Mouse (Mus musculus): ENCODE measurements around the gene Scgb2b21. TPM values are rescaled to one million over a fixed set of nuclear protein-coding genes. Genes with fewer than 3 reads are reported as not detected.

The Scgb2b21 gene
- polyA plus RNA-seq (2017; shearing (Covaris generic)) = not detected

GRCm38 (mm10) chr7:33520358-33520757, at the start of gene Scgb2b21:
Gene Scgb2b21 (minus strand): TSS chr7:33520458.

Other genes starting within 250 kb of the Scgb2b21 start
- not detected for gene Scgb2b19, start 240.1 kb downstream of the Scgb2b21 start, polyA plus RNA-seq (2017; shearing (Covaris generic))
- not detected for gene Scgb1b19, start 233.2 kb downstream of the Scgb2b21 start, polyA plus RNA-seq (2017; shearing (Covaris generic))
- not detected for gene Scgb2b20, start 154.1 kb downstream of the Scgb2b21 start, polyA plus RNA-seq (2017; shearing (Covaris generic))
- gene Scgb1b20, start 147.2 kb downstream of the Scgb2b21 start, polyA plus RNA-seq (2017; shearing (Covaris generic)) = not detected
- not detected for gene Scgb2b24, start 218.9 kb upstream of the Scgb2b21 start, polyA plus RNA-seq (2017; shearing (Covaris generic))
- not detected for gene Scgb1b24, start 223.3 kb upstream of the Scgb2b21 start, polyA plus RNA-seq (2017; shearing (Covaris generic))

Measured in inflammation-experienced regulatory T-cells, adult 16 weeks (primary cell).